Mouse (Mus musculus): ENCODE measurements around the gene H2-Oa. TPM values are rescaled to one million over a fixed set of nuclear protein-coding genes. Genes with fewer than 3 reads are reported as not detected.

H2-Oa gene
- polyA plus RNA-seq, 1 experiment from 2014 or later, result 0.71 TPM

- H3K9ac ChIP-seq (replicated peaks), result peak within 1 kb of the TSS; percentile 99
- peaks cover 15% of the 10 kb centered on the region for H3K36me3 ChIP-seq
- peak; percentile 28 for ATAC-seq (ENCODE audit: insufficient number of reproducible peaks, insufficient read depth, low FRiP score, low TSS enrichment, low read depth)
- H3K4me1 ChIP-seq (replicated peaks), result peaks cover 24% of the 10 kb centered on the region
- H3K4me2 ChIP-seq, result peak within 1 kb of the TSS; percentile 74
- no peaks in the 10 kb centered on the region for H3K9me3 ChIP-seq
- H3K27me3 ChIP-seq, result no peaks in the 10 kb centered on the region
- peak within 1 kb of the TSS; percentile 100 for H3K27ac ChIP-seq
- H3K4me3 ChIP-seq (replicated peaks), result peak within 1 kb of the TSS; percentile 99
- WGBS, result under 1% methylated on average over 75 of the region's 75 CpGs
Observed at GRCm38 (mm10) chr17:34122188-34122984, 30.2 kb downstream of the H2-Oa start, which contains the start of gene Brd2. TSS of gene Brd2 (minus strand) at chr17:34122634.

DNA sequence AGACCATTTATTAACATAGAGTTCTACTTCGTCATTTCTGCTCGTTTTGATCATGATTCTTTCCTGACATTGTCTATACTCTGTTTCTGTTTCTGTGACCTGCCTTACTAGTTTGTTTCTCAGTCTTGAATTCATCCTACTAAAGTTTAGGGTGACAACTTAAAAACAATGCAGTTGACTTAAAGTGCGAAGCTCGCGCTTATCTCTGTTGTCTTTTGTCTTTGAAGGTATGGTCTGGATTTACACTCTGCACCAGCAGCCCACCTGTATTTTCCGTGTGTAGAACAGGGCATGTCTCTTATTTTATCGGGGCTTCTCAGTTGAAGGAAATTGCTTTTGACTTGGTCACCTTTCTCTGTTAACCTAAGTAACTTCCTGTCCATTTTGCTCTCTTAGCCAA lies 31.0 kb downstream of the H2-Oa start:
- Histone ChIP-seq H3K27ac (peak overlapping the region; percentile 100), H3K36me3 (peaks cover 14% of the 10 kb centered on the region), H3K27me3 (no peaks in the 10 kb centered on the region), H3K4me2 (peak overlapping the region; percentile 74), H3K4me3 (replicated peaks) (peak overlapping the region; percentile 99), H3K9ac (replicated peaks) (peak overlapping the region; percentile 99), H3K9me3 (no peaks in the 10 kb centered on the region), H3K4me1 (replicated peaks) (peaks cover 31% of the 10 kb centered on the region)
- no peak for ATAC-seq (ENCODE audit: insufficient number of reproducible peaks, insufficient read depth, low FRiP score, low TSS enrichment, low read depth)
- WGBS, result 3% methylated on average over 7 of the region's 7 CpGs

GRCm38 (mm10) chr17:34123518-34123917 lies 31.4 kb downstream of the H2-Oa start:
- 18% methylated on average over 2 of the region's 2 CpGs for WGBS
- Histone ChIP-seq H3K4me3 (replicated peaks) (peak overlapping the region; percentile 99), H3K27me3 (no peaks in the 10 kb centered on the region), H3K9me3 (no peaks in the 10 kb centered on the region), H3K9ac (replicated peaks) (peak overlapping the region; percentile 99), H3K4me2 (peak overlapping the region; percentile 74), H3K4me1 (replicated peaks) (peaks cover 35% of the 10 kb centered on the region), H3K36me3 (peaks cover 10% of the 10 kb centered on the region), H3K27ac (peak overlapping the region; percentile 100)
- no peak for ATAC-seq (ENCODE audit: insufficient number of reproducible peaks, insufficient read depth, low FRiP score, low TSS enrichment, low read depth)

DNA sequence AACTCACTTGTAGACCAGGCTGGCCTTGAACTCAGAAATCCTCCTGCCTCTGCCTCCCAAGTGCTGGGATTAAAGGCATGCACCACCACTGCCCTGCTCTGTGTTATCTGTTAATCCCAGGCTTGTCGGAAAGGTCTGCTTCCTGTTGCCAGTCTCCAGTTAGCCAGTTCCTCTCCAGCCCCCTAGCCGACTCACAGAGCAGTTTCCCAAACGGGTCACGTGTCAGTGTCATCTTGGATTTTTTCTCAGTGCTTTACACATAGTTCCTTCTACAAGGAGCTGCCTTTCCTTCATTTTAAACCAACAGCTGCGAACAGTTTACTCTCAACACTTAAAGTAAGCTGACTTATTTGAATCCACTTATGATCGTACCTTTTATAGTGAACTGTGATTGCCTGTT lies 32.5 kb downstream of the H2-Oa start:
- H3K9me3 ChIP-seq, result no peaks in the 10 kb centered on the region
- H3K4me2 ChIP-seq, result no peak overlapping the region
- H3K9ac ChIP-seq (replicated peaks), result no peak overlapping the region
- no peaks in the 10 kb centered on the region for H3K27me3 ChIP-seq
- no peak overlapping the region for H3K27ac ChIP-seq
- peaks cover 7% of the 10 kb centered on the region; the same call in 1 of the 2 replicates for H3K36me3 ChIP-seq
- ATAC-seq (ENCODE audit: insufficient number of reproducible peaks, insufficient read depth, low FRiP score, low TSS enrichment, low read depth), result no peak
- H3K4me3 ChIP-seq (replicated peaks), result no peak overlapping the region
- H3K4me1 ChIP-seq (replicated peaks), result peaks cover 47% of the 10 kb centered on the region
- WGBS, result 84% methylated on average over 6 of the region's 6 CpGs

DNA sequence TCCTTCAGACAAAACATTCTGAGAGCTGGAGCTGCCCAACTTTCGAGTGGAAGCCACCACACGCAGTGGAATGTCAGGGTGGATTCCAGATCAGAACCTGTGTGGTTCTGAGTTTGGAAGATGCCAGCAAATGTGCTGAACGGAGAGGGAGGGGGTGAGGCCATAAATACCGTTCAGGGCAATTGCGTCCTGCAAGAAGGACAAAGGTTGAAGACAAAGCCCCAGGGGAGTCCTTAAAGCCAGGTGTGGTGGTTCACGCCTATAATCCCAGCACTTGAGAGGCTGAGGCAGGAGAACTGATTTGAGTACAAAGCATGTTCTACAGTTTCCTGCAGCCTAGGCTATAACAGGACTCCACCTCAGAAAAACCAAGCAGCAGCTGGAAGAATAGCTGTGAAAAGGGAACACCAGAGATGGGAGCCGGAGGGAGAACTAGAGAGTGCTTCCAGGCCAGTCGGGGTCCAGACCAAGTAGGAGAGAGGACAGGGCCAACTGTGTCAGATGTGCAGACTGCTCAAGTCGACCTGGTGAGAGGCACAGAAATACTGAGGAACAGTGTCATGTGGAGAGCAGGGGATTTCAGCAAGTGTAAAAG lies 34.8 kb downstream of the H2-Oa start:
- no peak overlapping the region for H3K4me3 ChIP-seq (replicated peaks)
- H3K36me3 ChIP-seq, result peaks cover 7% of the 10 kb centered on the region; the same call in 1 of the 2 replicates
- H3K27ac ChIP-seq, result peak overlapping the region; percentile 46; the same call in 1 of the 2 replicates
- peaks cover 47% of the 10 kb centered on the region for H3K4me1 ChIP-seq (replicated peaks)
- H3K4me2 ChIP-seq, result 0 out of 2 replicates have a peak overlapping the region, but pooled peaks have one; percentile 1
- WGBS, result 44% methylated on average over 9 of the region's 9 CpGs
- no peak for ATAC-seq (ENCODE audit: insufficient number of reproducible peaks, insufficient read depth, low FRiP score, low TSS enrichment, low read depth)
- H3K9me3 ChIP-seq, result no peaks in the 10 kb centered on the region
- no peak overlapping the region for H3K9ac ChIP-seq (replicated peaks)
- no peaks in the 10 kb centered on the region for H3K27me3 ChIP-seq

DNA sequence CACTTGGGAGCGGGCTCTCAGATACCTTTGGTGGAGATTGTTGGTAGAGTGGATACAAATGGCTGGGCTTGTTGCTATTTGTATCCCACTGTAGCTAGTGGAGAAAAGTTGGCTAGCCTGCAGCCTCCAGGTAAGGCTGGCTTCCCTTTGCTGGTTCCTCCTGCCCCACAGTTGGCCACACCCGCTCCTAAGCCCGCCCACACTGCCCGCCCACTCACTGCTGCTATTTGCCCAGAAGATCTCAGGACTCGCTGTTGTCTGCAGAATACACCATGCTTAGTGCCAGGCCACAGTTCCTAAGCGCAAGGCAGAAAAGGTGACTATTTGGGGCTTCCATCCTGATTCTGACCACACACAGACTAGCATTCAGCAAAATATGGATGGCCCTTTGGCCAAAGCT lies 35.3 kb downstream of the H2-Oa start:
- peaks cover 7% of the 10 kb centered on the region; the same call in 1 of the 2 replicates for H3K36me3 ChIP-seq
- H3K27me3 ChIP-seq, result no peaks in the 10 kb centered on the region
- peaks cover 47% of the 10 kb centered on the region for H3K4me1 ChIP-seq (replicated peaks)
- H3K9ac ChIP-seq (replicated peaks), result no peak overlapping the region
- ATAC-seq (ENCODE audit: insufficient number of reproducible peaks, insufficient read depth, low FRiP score, low TSS enrichment, low read depth), result no peak
- H3K27ac ChIP-seq, result no peak overlapping the region
- no peak overlapping the region for H3K4me3 ChIP-seq (replicated peaks)
- no peaks in the 10 kb centered on the region for H3K9me3 ChIP-seq
- 22% methylated on average over 6 of the region's 6 CpGs for WGBS
- H3K4me2 ChIP-seq, result 0 out of 2 replicates have a peak overlapping the region, but pooled peaks have one; percentile 19

GRCm38 (mm10) chr17:34128264-34128937 lies 36.3 kb downstream of the H2-Oa start:
- H3K9ac ChIP-seq (replicated peaks), result no peak overlapping the region
- peaks cover 7% of the 10 kb centered on the region; the same call in 1 of the 2 replicates for H3K36me3 ChIP-seq
- H3K27ac ChIP-seq, result 0 out of 2 replicates have a peak overlapping the region, but pooled peaks have one; percentile 35
- peaks cover 47% of the 10 kb centered on the region for H3K4me1 ChIP-seq (replicated peaks)
- H3K4me2 ChIP-seq, result peak overlapping the region; percentile 45
- H3K9me3 ChIP-seq, result no peaks in the 10 kb centered on the region
- peak overlapping the region; percentile 20 for H3K4me3 ChIP-seq (replicated peaks)
- WGBS, result 20% methylated on average over 13 of the region's 13 CpGs
- H3K27me3 ChIP-seq, result no peaks in the 10 kb centered on the region
- ATAC-seq (ENCODE audit: insufficient number of reproducible peaks, insufficient read depth, low FRiP score, low TSS enrichment, low read depth), result no peak

GRCm38 (mm10) chr17:34128944-34129791 lies 37.0 kb downstream of the H2-Oa start:
- WGBS, result 16% methylated on average over 18 of the region's 18 CpGs
- Histone ChIP-seq H3K4me3 (replicated peaks) (peak overlapping the region; percentile 20), H3K36me3 (peaks cover 7% of the 10 kb centered on the region; the same call in 1 of the 2 replicates), H3K27me3 (no peaks in the 10 kb centered on the region), H3K4me2 (peak overlapping the region; percentile 45), H3K4me1 (replicated peaks) (peaks cover 39% of the 10 kb centered on the region), H3K27ac (0 out of 2 replicates have a peak overlapping the region, but pooled peaks have one; percentile 35), H3K9ac (replicated peaks) (no peak overlapping the region; the same call in 1 of the 2 replicates), H3K9me3 (no peaks in the 10 kb centered on the region)
- peak; percentile 13; the same call in 1 of the 2 replicates for ATAC-seq (ENCODE audit: insufficient number of reproducible peaks, insufficient read depth, low FRiP score, low TSS enrichment, low read depth)

- H3K27me3 ChIP-seq, result no peaks in the 10 kb centered on the region
- ATAC-seq (ENCODE audit: insufficient number of reproducible peaks, insufficient read depth, low FRiP score, low TSS enrichment, low read depth), result no peak
- WGBS, result 80% methylated on average over 19 of the region's 19 CpGs
Observed at GRCm38 (mm10) chr17:34130073-34130947, 38.2 kb downstream of the H2-Oa start.

More at GRCm38 (mm10) chr17:34130073-34130947, 38.2 kb downstream of the H2-Oa start:
- H3K27ac ChIP-seq, result no peak overlapping the region
- no peak overlapping the region for H3K4me2 ChIP-seq
- no peaks in the 10 kb centered on the region for H3K9me3 ChIP-seq
- peaks cover 7% of the 10 kb centered on the region; the same call in 1 of the 2 replicates for H3K36me3 ChIP-seq
- H3K9ac ChIP-seq (replicated peaks), result no peak overlapping the region
- no peak overlapping the region for H3K4me3 ChIP-seq (replicated peaks)
- peaks cover 35% of the 10 kb centered on the region for H3K4me1 ChIP-seq (replicated peaks)

All from limb, embryonic 12.5 days (tissue).